Mouse (Mus musculus) lung, adult 10 weeks (tissue): ENCODE data around the gene Vmn1r176. TPM values are rescaled to one million over a fixed set of nuclear protein-coding genes. Genes with fewer than 3 reads are reported as not detected.

ENCODE experiments used
- polyA plus RNA-seq: library from polyadenylated mRNA; stranded (reverse); fragments of 350-450 nt; fragmentation: Illumina TruSeq; extraction: RNeasy Lipid Tissue Mini Kit (QIAGEN cat#74804); gene quantifications from one replicate; pipeline ENCODE4 v1.2.3, GENCODE M21; 2014; ENCODE audit warnings: low read depth, low replicate concordance; ENCODE audit not compliant: insufficient read depth

Vmn1r176 gene
- not detected for polyA plus RNA-seq

GRCm38 (mm10) chr7:23837272-23837671 lies at the start of gene Vmn1r176:
Gene Vmn1r176, minus strand, starts transcription at chr7:23837372.

GRCm38 (mm10) chr7:23866349-23866748 lies 29.2 kb upstream of the Vmn1r176 start, which contains the start of gene Vmn1r177:
Gene Vmn1r177, minus strand, starts transcription at chr7:23866449.

GRCm38 (mm10) chr7:23810543-23810942 lies 26.6 kb downstream of the Vmn1r176 start, which contains the start of gene Vmn1r175:
Gene Vmn1r175, minus strand, starts transcription at chr7:23810643.

Other genes starting within 250 kb of the Vmn1r176 start
- gene Vmn1r170, start 231.2 kb downstream of the Vmn1r176 start, polyA plus RNA-seq = not detected
- not detected for gene Vmn1r171, start 206.7 kb downstream of the Vmn1r176 start, polyA plus RNA-seq
- not detected for gene Vmn1r172, start 179.1 kb downstream of the Vmn1r176 start, polyA plus RNA-seq
- not detected for gene Vmn1r173, start 136.7 kb downstream of the Vmn1r176 start, polyA plus RNA-seq
- gene Vmn1r174, start 85.1 kb downstream of the Vmn1r176 start, polyA plus RNA-seq = not detected
- gene Vmn1r175, start 26.7 kb downstream of the Vmn1r176 start, polyA plus RNA-seq = not detected
- not detected for gene Vmn1r177, start 29.1 kb upstream of the Vmn1r176 start, polyA plus RNA-seq
- gene Vmn1r178, start 54.6 kb upstream of the Vmn1r176 start, polyA plus RNA-seq = not detected
- gene Vmn1r179, start 89.6 kb upstream of the Vmn1r176 start, polyA plus RNA-seq = not detected
- not detected for gene Vmn1r180, start 113.3 kb upstream of the Vmn1r176 start, polyA plus RNA-seq
- not detected for gene Vmn1r181, start 137.2 kb upstream of the Vmn1r176 start, polyA plus RNA-seq
- not detected for gene V1rd19, start 164.3 kb upstream of the Vmn1r176 start, polyA plus RNA-seq
- not detected for gene Vmn1r183, start 215.9 kb upstream of the Vmn1r176 start, polyA plus RNA-seq
- gene Zfp180, start 244.6 kb upstream of the Vmn1r176 start, polyA plus RNA-seq = 12.8 TPM